Mouse (Mus musculus): ENCODE measurements around the gene Sox6. TPM values are rescaled to one million over a fixed set of nuclear protein-coding genes. Genes with fewer than 3 reads are reported as not detected.

The Sox6 gene
- polyA plus RNA-seq, 1 experiment from 2014 or later = 33.2 TPM

GRCm38 (mm10) chr7:115859691-115860401, 178.8 kb downstream of the Sox6 start:
- H3K4me1 ChIP-seq (replicated peaks) = no peaks in the 10 kb centered on the region
- no peaks in the 10 kb centered on the region for H3K36me3 ChIP-seq
- no peaks in the 10 kb centered on the region for H3K27me3 ChIP-seq (replicated peaks)
- no peak overlapping the region for H3K4me2 ChIP-seq
- ATAC-seq (ENCODE audit: insufficient number of reproducible peaks, low FRiP score) = no peak
- H3K9me3 ChIP-seq (replicated peaks) = no peaks in the 10 kb centered on the region
- no peak overlapping the region for H3K9ac ChIP-seq
- H3K4me3 ChIP-seq = no peak overlapping the region
- 81% methylated on average over 9 of the region's 9 CpGs for WGBS
- H3K27ac ChIP-seq (ENCODE audit: poor library complexity, severe bottlenecking) = no peak overlapping the region

GRCm38 (mm10) chr7:115851131-115851530, 187.5 kb downstream of the Sox6 start:
- no peak overlapping the region for H3K4me2 ChIP-seq
- no peak overlapping the region for H3K27ac ChIP-seq (ENCODE audit: poor library complexity, severe bottlenecking)
- no peak overlapping the region for H3K9ac ChIP-seq
- H3K27me3 ChIP-seq (replicated peaks) = no peaks in the 10 kb centered on the region
- ATAC-seq (ENCODE audit: insufficient number of reproducible peaks, low FRiP score) = no peak
- H3K4me3 ChIP-seq = no peak overlapping the region
- H3K9me3 ChIP-seq (replicated peaks) = no peaks in the 10 kb centered on the region
- WGBS = 89% methylated on average over 4 of the region's 4 CpGs
- H3K36me3 ChIP-seq = no peaks in the 10 kb centered on the region
- H3K4me1 ChIP-seq (replicated peaks) = no peaks in the 10 kb centered on the region

GRCm38 (mm10) chr7:115845791-115846366, 192.7 kb downstream of the Sox6 start:
- Histone ChIP-seq H3K9ac (no peak overlapping the region), H3K4me2 (no peak overlapping the region), H3K9me3 (replicated peaks) (no peaks in the 10 kb centered on the region), H3K4me3 (no peak overlapping the region), H3K36me3 (no peaks in the 10 kb centered on the region), H3K27ac (ENCODE audit: poor library complexity, severe bottlenecking) (no peak overlapping the region), H3K4me1 (replicated peaks) (0 out of 2 replicates have a peak, but pooled peaks cover under 1% of the 10 kb centered on the region), H3K27me3 (replicated peaks) (no peaks in the 10 kb centered on the region)
- 73% methylated on average over 4 of the region's 4 CpGs for WGBS
- ATAC-seq (ENCODE audit: insufficient number of reproducible peaks, low FRiP score) = no peak

- no peak for ATAC-seq (ENCODE audit: insufficient number of reproducible peaks, low FRiP score)
- Histone ChIP-seq H3K4me2 (no peak overlapping the region), H3K27me3 (replicated peaks) (no peaks in the 10 kb centered on the region), H3K36me3 (no peaks in the 10 kb centered on the region), H3K4me3 (no peak overlapping the region), H3K9ac (no peak overlapping the region), H3K27ac (ENCODE audit: poor library complexity, severe bottlenecking) (no peak overlapping the region), H3K9me3 (replicated peaks) (no peaks in the 10 kb centered on the region), H3K4me1 (replicated peaks) (peaks cover 6% of the 10 kb centered on the region; the same call in 1 of the 2 replicates)
- 73% methylated on average over 3 of the region's 3 CpGs for WGBS
Measured at GRCm38 (mm10) chr7:115844910-115845309, 193.7 kb downstream of the Sox6 start.

GRCm38 (mm10) chr7:115844431-115844830, 194.2 kb downstream of the Sox6 start:
- H3K27ac ChIP-seq (ENCODE audit: poor library complexity, severe bottlenecking) = no peak overlapping the region
- H3K9ac ChIP-seq = no peak overlapping the region
- H3K27me3 ChIP-seq (replicated peaks) = no peaks in the 10 kb centered on the region
- no peak overlapping the region for H3K4me2 ChIP-seq
- ATAC-seq (ENCODE audit: insufficient number of reproducible peaks, low FRiP score) = no peak
- no peak overlapping the region for H3K4me3 ChIP-seq
- no peaks in the 10 kb centered on the region for H3K9me3 ChIP-seq (replicated peaks)
- peaks cover 6% of the 10 kb centered on the region; the same call in 1 of the 2 replicates for H3K4me1 ChIP-seq (replicated peaks)
- WGBS = 87% methylated on average over 6 of the region's 6 CpGs
- H3K36me3 ChIP-seq = no peaks in the 10 kb centered on the region

GRCm38 (mm10) chr7:115842251-115842650, 196.3 kb downstream of the Sox6 start:
- Histone ChIP-seq H3K27ac (ENCODE audit: poor library complexity, severe bottlenecking) (no peak overlapping the region), H3K4me1 (replicated peaks) (peaks cover 6% of the 10 kb centered on the region; the same call in 1 of the 2 replicates), H3K4me3 (no peak overlapping the region), H3K4me2 (no peak overlapping the region), H3K27me3 (replicated peaks) (no peaks in the 10 kb centered on the region), H3K36me3 (no peaks in the 10 kb centered on the region), H3K9me3 (replicated peaks) (no peaks in the 10 kb centered on the region), H3K9ac (no peak overlapping the region)
- no peak for ATAC-seq (ENCODE audit: insufficient number of reproducible peaks, low FRiP score)

- H3K4me2 ChIP-seq = no peak overlapping the region
- no peaks in the 10 kb centered on the region for H3K9me3 ChIP-seq (replicated peaks)
- 48% methylated on average over 3 of the region's 3 CpGs for WGBS
- ATAC-seq (ENCODE audit: insufficient number of reproducible peaks, low FRiP score) = no peak
- no peak overlapping the region for H3K9ac ChIP-seq
- peaks cover 6% of the 10 kb centered on the region; the same call in 1 of the 2 replicates for H3K4me1 ChIP-seq (replicated peaks)
- no peaks in the 10 kb centered on the region for H3K36me3 ChIP-seq
- no peak overlapping the region for H3K27ac ChIP-seq (ENCODE audit: poor library complexity, severe bottlenecking)
- no peaks in the 10 kb centered on the region for H3K27me3 ChIP-seq (replicated peaks)
- no peak overlapping the region for H3K4me3 ChIP-seq
Measured at GRCm38 (mm10) chr7:115840613-115841012, 198.0 kb downstream of the Sox6 start.

- no peak for ATAC-seq (ENCODE audit: insufficient number of reproducible peaks, low FRiP score)
- Histone ChIP-seq H3K27ac (ENCODE audit: poor library complexity, severe bottlenecking) (no peak overlapping the region), H3K36me3 (no peaks in the 10 kb centered on the region), H3K9me3 (replicated peaks) (no peaks in the 10 kb centered on the region), H3K4me3 (no peak overlapping the region), H3K4me2 (no peak overlapping the region), H3K27me3 (replicated peaks) (no peaks in the 10 kb centered on the region), H3K9ac (no peak overlapping the region), H3K4me1 (replicated peaks) (peaks cover 24% of the 10 kb centered on the region)
- 80% methylated on average over 3 of the region's 3 CpGs for WGBS
Measured at GRCm38 (mm10) chr7:115835005-115835404, 203.6 kb downstream of the Sox6 start.

GRCm38 (mm10) chr7:115833701-115834100, 204.9 kb downstream of the Sox6 start:
- WGBS = 64% methylated on average over 3 of the region's 3 CpGs
- Histone ChIP-seq H3K9me3 (replicated peaks) (no peaks in the 10 kb centered on the region), H3K4me1 (replicated peaks) (peaks cover 30% of the 10 kb centered on the region), H3K36me3 (no peaks in the 10 kb centered on the region), H3K4me3 (no peak overlapping the region), H3K9ac (no peak overlapping the region), H3K4me2 (no peak overlapping the region), H3K27ac (ENCODE audit: poor library complexity, severe bottlenecking) (no peak overlapping the region), H3K27me3 (replicated peaks) (no peaks in the 10 kb centered on the region)
- no peak for ATAC-seq (ENCODE audit: insufficient number of reproducible peaks, low FRiP score)

- Histone ChIP-seq H3K4me1 (replicated peaks) (peaks cover 48% of the 10 kb centered on the region), H3K27ac (ENCODE audit: poor library complexity, severe bottlenecking) (peak overlapping the region; percentile 62; the same call in 1 of the 2 replicates), H3K27me3 (replicated peaks) (no peaks in the 10 kb centered on the region), H3K9me3 (replicated peaks) (no peaks in the 10 kb centered on the region), H3K4me2 (peak overlapping the region; percentile 27), H3K36me3 (no peaks in the 10 kb centered on the region), H3K9ac (no peak overlapping the region), H3K4me3 (no peak overlapping the region)
- 35% methylated on average over 11 of the region's 11 CpGs for WGBS
- ATAC-seq (ENCODE audit: insufficient number of reproducible peaks, low FRiP score) = peak; percentile 55
Measured at GRCm38 (mm10) chr7:115830938-115831873, 207.4 kb downstream of the Sox6 start.

GRCm38 (mm10) chr7:115830366-115830765, 208.2 kb downstream of the Sox6 start:
- Histone ChIP-seq H3K27me3 (replicated peaks) (no peaks in the 10 kb centered on the region), H3K9me3 (replicated peaks) (no peaks in the 10 kb centered on the region), H3K4me2 (no peak overlapping the region), H3K36me3 (no peaks in the 10 kb centered on the region), H3K4me3 (no peak overlapping the region), H3K9ac (no peak overlapping the region), H3K27ac (ENCODE audit: poor library complexity, severe bottlenecking) (peak overlapping the region; percentile 10; the same call in 1 of the 2 replicates), H3K4me1 (replicated peaks) (peaks cover 55% of the 10 kb centered on the region)
- 63% methylated on average over 10 of the region's 10 CpGs for WGBS
- no peak for ATAC-seq (ENCODE audit: insufficient number of reproducible peaks, low FRiP score)

All from heart, embryonic 12.5 days (tissue).